Mouse (Mus musculus) gonadal fat pad, adult 2 months (tissue): ENCODE measurements around the gene 1110004F10Rik. TPM values are rescaled to one million over a fixed set of nuclear protein-coding genes. Genes with fewer than 3 reads are reported as not detected.
"Not testable (repeated sequence)": the region's sequence is repeated elsewhere in the genome, so short reads cannot be mapped to it uniquely, and the experiment has no call there.

Source experiments
- DNase-seq: peaks from one replicate; pipeline ENCODE4 v3.0.0-alpha.2; 2012; ENCODE audit warnings: low read depth
- polyA plus RNA-seq: library from polyadenylated mRNA; depleted of rRNA; stranded (reverse); fragments of >200 nt; gene quantifications from 2 replicates; pipeline ENCODE4 v1.2.3, GENCODE M21; 2012; rRNA removed

The 1110004F10Rik gene
- polyA plus RNA-seq = 51.5 and 67.2 TPM in 2 replicates

- no peak for DNase-seq
These were observed at the start of gene 1110004F10Rik for GRCm38 (mm10) chr7:116039196-116039537. Gene 1110004F10Rik, plus strand, starts transcription at chr7:116039397.

DNA sequence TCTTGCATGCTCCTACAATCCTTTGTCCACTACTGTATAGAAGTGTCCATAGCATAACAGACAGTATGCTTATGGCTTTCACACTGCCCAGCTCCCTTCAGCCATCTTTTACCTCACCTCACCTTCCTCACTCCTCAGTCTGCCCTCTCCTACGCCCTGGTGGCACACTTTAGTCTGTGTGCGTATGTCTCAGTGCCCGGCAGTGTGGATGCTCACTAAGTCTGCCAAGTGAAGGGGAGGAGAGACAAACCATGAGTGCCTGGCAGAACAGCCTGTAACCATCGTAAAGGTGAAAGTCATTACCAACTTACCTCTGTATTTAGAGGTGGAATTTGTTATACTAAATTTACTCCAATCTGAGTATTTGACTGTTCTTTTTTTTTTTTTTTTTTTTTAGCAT lies 36.5 kb upstream of the 1110004F10Rik start:
- no peak for DNase-seq

DNA sequence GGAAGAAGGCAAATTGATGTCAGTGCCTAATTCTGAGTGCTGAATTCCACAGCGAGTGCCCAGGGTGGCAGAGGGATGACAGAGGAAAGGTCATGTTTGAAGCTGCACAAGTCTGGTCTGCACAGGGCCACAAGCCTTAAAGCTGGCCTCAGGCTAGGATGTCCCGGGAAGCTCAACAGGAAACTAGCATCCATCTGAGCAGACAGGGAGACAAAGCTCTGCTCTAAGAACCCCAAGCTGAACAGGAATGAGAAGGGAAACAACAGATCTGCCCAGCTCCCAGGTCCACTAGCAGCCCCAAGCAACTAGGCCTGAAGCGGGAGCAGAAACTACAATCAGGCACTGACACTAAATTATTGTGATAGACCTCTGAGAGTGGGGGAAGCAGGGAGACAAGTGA lies 9.2 kb upstream of the 1110004F10Rik start:
- DNase-seq = no peak

GRCm38 (mm10) chr7:116030597-116031387 lies 8.4 kb upstream of the 1110004F10Rik start:
- no peak for DNase-seq

GRCm38 (mm10) chr7:116031388-116031717 lies 7.8 kb upstream of the 1110004F10Rik start:
- no peak for DNase-seq

GRCm38 (mm10) chr7:116031718-116032595 lies 7.2 kb upstream of the 1110004F10Rik start:
- no peak for DNase-seq

- DNase-seq = no peak
These were observed 6.4 kb upstream of the 1110004F10Rik start for GRCm38 (mm10) chr7:116032596-116033307.

DNA sequence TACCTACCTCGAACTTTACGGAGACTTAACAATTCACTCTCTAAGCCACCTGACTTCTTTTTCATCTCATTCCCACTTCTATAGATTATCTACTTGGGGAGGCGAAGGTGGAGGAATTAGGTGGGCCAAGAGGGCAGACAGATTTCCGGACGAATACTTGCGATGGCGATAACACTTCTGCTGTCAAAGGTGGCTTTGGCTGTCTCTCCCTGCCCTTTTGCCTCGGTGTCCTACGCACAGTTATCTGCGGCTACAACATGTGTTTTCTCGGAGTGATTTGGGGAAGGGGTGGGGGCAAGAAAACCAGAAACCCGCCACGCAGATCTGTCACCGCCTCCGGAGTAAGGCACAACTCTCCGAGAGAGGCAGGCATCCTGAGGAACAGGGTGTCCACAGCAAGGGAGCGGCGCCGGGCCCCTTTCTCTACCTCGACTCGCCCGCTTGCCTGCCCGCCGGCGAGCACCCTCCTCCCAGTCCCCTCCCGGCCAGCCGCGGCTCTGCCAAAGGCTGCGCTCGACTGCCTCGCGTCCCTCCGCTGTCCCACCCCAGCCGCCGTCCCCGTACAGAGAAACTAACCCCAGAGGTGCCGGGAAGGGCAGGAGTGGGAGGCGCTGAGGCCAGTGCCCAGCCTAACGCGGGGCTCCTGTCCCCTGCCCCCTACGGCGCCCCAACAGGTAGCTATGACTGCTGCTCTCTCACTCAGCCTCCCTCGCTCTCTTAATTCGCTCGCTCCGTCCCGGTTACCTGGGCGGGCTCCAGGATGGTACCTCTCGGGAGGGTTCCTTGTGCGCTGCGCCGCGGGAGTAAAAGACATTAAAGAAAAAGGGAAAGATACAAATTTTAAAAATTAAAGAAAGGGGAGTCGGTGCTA lies 5.6 kb upstream of the 1110004F10Rik start:
- DNase-seq = no peak

- DNase-seq = no peak
These were observed 4.9 kb upstream of the 1110004F10Rik start for GRCm38 (mm10) chr7:116034282-116034758.

DNA sequence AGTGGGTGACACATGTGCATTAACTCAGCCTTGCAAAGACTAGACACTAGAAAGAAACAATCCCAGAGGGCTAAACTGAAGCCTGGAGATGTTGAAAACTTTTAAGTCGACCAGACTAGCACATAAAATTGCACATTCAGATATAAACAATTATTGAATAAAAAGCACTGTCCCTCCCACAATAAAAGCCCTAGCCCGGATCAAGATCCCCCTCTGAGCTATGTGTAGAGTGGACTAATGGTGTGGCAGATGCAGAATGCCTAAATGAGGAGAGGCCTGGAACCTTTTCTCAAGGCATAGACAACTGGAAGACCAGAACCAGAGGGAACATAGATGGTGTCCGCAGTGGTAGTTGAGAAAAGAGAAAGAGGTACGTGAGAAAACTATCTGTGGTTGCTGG lies 3.7 kb upstream of the 1110004F10Rik start:
- DNase-seq = no peak

DNA sequence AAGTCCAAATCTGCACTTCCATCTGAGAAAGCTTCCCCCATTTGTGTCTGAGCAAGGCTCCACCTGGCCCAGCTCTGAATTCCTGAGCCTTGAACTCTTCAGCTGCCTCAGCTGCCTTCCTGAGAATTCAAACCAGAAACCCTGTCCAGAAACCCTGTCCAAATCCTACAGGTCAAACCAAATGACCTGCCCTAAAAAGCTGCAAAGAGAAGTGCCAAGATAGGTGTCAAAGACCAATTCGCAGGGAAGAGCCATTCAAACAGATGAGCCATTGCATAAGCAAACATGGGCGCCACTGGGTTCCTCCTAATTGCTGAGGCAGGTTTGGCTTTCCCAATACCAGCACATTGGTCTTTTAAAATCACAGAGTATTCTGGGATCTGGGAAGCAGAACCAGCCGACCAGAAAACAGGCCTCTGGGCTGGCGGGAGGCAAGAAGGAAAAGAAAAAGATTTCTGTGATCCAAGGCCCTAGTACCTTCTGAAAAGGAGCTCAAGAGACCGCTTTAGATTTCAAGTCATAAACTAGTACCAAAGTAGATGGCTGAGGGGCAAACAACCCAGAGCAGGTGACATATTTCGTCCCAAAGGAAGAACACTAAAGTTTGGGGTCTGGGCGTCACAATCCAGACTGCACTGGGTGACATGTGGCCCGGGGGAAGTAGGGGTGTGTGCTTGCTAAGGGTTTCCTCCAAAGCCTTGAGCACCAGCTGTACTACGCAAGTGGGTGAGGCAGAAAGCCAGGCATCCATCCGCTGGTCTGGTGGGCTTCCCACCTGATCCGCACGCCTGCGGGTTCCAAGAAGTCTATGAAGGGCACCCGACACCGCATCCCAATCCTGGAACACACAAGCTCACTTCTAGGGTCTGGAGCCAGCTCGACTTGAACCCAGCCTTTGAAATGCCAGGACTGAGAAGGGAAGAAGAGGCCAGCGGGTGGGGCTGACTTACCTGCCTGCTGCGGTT lies 2.3 kb upstream of the 1110004F10Rik start:
- no peak for DNase-seq

GRCm38 (mm10) chr7:116038024-116038423 lies 1.2 kb upstream of the 1110004F10Rik start:
- DNase-seq = no peak

GRCm38 (mm10) chr7:116038511-116038910 lies 686 bp upstream of the 1110004F10Rik start, which contains the start of gene Sox6:
Gene Sox6, minus strand, starts transcription at chr7:116038796.
- DNase-seq = no peak

GRCm38 (mm10) chr7:116039538-116040466 lies 605 bp downstream of the 1110004F10Rik start:
- DNase-seq = no peak

- DNase-seq = no peak
These were observed 1.3 kb downstream of the 1110004F10Rik start for GRCm38 (mm10) chr7:116040470-116041019.

GRCm38 (mm10) chr7:116060739-116061138 lies 21.5 kb downstream of the 1110004F10Rik start:
- DNase-seq = no peak

DNA sequence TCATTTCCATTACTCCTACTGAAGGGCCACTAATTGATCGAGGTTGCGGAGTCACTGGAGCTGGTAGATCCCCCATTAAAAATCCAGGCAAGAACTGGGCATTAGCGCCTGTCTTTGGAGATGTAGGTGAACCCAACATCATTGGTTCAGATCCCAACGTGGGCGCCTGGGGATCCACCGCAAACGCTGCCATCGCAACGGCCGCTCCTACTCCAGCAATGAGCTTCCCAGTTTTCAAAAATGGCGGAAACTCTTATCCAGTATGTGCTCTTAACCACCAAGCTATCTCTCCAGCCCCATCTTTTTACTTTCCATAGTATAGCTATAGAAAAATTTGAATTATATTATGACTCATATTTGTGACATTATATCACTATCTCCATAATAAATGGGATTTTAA lies 45.2 kb downstream of the 1110004F10Rik start, which contains the start of gene Gm4353:
Gm4353 (minus strand) TSS at position 270 of the 400 bp plus-strand sequence.
- not testable (repeated sequence) for DNase-seq
